Mouse (Mus musculus) cerebellum, adult 2 months (tissue): ENCODE data around the gene Sycp2.

Source experiments
- CTCF ChIP-seq: fragments of 200-500 bp; IDR thresholded peaks from 2 replicates; pipeline ENCODE4 v1.5.1; 2011; ENCODE audit warnings: low read depth, mild to moderate bottlenecking, control low read depth, low read length, moderate library complexity, borderline replicate concordance; ENCODE audit not compliant: insufficient read depth
- POLR2A ChIP-seq: fragments of 200-500 bp; IDR thresholded peaks from 2 replicates; pipeline ENCODE4 v1.6.1; 2011; ENCODE audit warnings: low read length, control low read depth, borderline replicate concordance; ENCODE audit not compliant: insufficient read depth

DNA sequence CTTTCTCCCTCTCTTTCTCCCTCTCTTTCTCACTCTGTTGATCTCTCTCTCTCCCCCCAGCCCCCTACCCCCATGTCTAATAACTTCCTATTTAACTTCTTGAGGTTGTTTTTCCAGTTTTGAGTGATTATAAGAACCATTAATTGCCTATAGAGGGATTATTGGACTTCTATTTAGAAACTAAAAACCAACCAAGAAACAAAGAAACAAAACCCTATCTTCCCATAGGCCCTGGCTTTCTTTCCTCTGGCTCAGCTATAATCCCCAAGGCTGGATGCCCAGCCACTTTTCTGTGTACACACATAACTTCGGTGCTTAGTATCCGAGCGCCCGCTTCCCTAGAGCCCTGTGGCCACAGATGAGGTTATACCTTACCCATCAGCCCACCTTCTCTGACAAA lies 22.7 kb upstream of the Sycp2 start, which contains the start of gene Cdh26:
- TF ChIP-seq CTCF = no peak
- no peak for TF ChIP-seq POLR2A
